Mouse (Mus musculus) embryonic facial prominence, embryonic 11.5 days (tissue): ENCODE measurements around the gene Bhlhe40. TPM values are rescaled to one million over a fixed set of nuclear protein-coding genes. Genes with fewer than 3 reads are reported as not detected.

Experiments
- ATAC-seq: fragments of 200-750 bp; cut with Nextera tagmentation; replicated peaks from 2 replicates; pipeline ENCODE4 v1.8.0; 2017; ENCODE audit warnings: low read depth; ENCODE audit not compliant: insufficient number of reproducible peaks, low FRiP score, low TSS enrichment
- DNase-seq: peaks from one replicate; pipeline ENCODE4 v3.0.0-alpha.2; 2015; ENCODE audit warnings: low spot score
- H3K27ac ChIP-seq: fragments of 300-500 bp; sonication (generic); replicated peaks from 2 replicates; pipeline ENCODE4 v1.5.1; 2014; ENCODE audit warnings: mild to moderate bottlenecking, low read depth, low read length, control low read depth
- H3K27me3 ChIP-seq: fragments of 300-500 bp; sonication (generic); 2 replicates; pipeline ENCODE4 v1.6.1; 2014; ENCODE audit warnings: mild to moderate bottlenecking, low read length, moderate library complexity, mixed read lengths; ENCODE audit not compliant: control insufficient read depth, insufficient read depth
- H3K36me3 ChIP-seq: fragments of 300-500 bp; sonication (generic); replicated peaks from 2 replicates; pipeline ENCODE4 v1.6.1; 2014; ENCODE audit warnings: low read depth, mild to moderate bottlenecking, low read length, moderate library complexity, mixed read lengths; ENCODE audit not compliant: control insufficient read depth, insufficient read depth
- H3K4me1 ChIP-seq: fragments of 300-500 bp; sonication (generic); 2 replicates; pipeline ENCODE4 v1.6.1; 2014; ENCODE audit warnings: low read length, mixed read lengths; ENCODE audit not compliant: control insufficient read depth, insufficient read depth
- H3K4me2 ChIP-seq: fragments of 300-500 bp; sonication (generic); 2 replicates; pipeline ENCODE4 v1.6.1; 2014; ENCODE audit warnings: low read depth, mild to moderate bottlenecking, control low read depth, low read length, moderate library complexity
- H3K4me3 ChIP-seq: fragments of 300-500 bp; sonication (generic); 2 replicates; pipeline ENCODE4 v1.5.1; 2014; ENCODE audit warnings: low read depth, low read length, control low read depth
- H3K9ac ChIP-seq: fragments of 300-500 bp; sonication (generic); replicated peaks from 2 replicates; pipeline ENCODE4 v1.6.1; 2014; ENCODE audit warnings: mild to moderate bottlenecking, control low read depth, low read length
- H3K9me3 ChIP-seq: fragments of 300-500 bp; sonication (generic); replicated peaks from 2 replicates; pipeline ENCODE4 v1.6.1; 2016; ENCODE audit warnings: mild to moderate bottlenecking, low read length, inconsistent platforms, mixed read lengths; ENCODE audit not compliant: control insufficient read depth
- WGBS: fragments of 180-500 bp; shearing (Covaris S2); extraction: QIAGEN DNeasy Blood & Tissue Kit; methylation state at CpG from one replicate; pipeline ENCODE4 v1.1.7; 2014; 5-methylcytosine and 5-hydroxymethylcytosine counted together
- polyA plus RNA-seq: library from polyadenylated mRNA; unstranded; fragments of >200 nt; fragmentation: Nextera tagmentation; extraction: Ambion mirVana; gene quantifications from 2 replicates; pipeline ENCODE4 v1.2.1, GENCODE M21; 2014

Bhlhe40 gene
- polyA plus RNA-seq, result 1.5 and 1.6 TPM in 2 replicates

DNA sequence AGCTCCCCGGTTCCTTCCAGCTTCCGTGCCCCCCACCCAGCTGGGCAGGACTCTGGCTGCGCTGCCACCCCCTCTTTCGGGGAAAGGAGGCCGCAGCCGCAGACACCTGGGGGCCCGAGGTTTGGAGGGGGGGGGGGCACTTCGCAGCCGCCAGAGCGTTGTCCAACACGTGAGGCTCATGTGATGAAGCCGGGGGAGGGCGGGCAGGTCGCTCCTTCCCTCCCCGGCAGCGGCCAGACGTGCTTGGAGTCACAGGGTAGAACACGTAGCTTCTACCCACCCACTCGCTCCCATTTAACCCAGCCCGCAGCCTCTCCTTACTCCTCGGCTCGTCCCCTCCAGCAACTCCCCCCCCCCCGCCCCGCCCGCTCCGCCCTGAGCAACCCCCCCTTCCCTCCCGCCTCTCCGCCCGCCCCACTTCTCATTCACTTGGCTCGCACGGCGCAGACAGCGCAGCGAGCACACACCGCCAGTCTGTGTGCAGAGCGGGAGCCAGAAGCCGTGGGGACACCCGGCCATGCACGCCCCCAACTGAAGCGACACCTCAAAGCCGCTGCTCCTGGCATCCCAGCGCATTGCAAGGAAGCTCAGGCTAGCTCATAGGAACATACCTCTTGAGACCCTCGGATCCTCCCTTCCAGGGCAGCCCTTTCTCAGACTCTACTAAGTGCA lies at the start of gene Bhlhe40:
Bhlhe40 (plus strand) TSS at position 424 of the 672 bp plus-strand sequence.
- H3K4me1 ChIP-seq, result no peaks in the 10 kb centered on the region
- 2% methylated on average over 22 of the region's 43 CpGs for WGBS
- peak within 1 kb of the TSS; percentile 44; the same call in 1 of the 2 replicates for H3K27ac ChIP-seq
- peak within 1 kb of the TSS; percentile 100 for H3K4me2 ChIP-seq
- no peaks in the 10 kb centered on the region for H3K36me3 ChIP-seq
- no peaks in the 10 kb centered on the region; the same call in 1 of the 2 replicates for H3K27me3 ChIP-seq
- ATAC-seq, result peak; percentile 69
- H3K9me3 ChIP-seq, result no peaks in the 10 kb centered on the region
- peak within 1 kb of the TSS; percentile 61 for H3K9ac ChIP-seq
- peak within 1 kb of the TSS; percentile 51 for H3K4me3 ChIP-seq
- peak; percentile 69 for DNase-seq

DNA sequence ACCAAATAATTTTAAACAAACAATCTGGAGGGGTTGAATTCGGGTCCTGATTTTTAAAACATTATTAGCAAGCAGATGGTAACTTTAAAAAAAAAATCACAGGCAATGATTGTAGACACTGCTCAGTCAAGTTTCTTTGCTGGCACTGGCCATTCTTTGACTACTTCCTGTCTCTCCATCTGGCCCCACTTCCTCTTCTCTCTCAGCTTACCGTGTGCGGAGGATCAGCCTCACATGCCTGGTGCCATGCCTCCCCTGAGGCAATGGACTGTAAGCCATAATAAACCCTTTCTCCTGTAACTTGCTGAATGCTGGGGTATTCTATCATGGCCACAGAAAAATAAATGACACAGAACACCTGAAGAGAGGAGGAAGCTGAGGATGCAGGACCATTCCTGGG lies 48.8 kb upstream of the Bhlhe40 start:
- Histone ChIP-seq H3K4me3 (no peak overlapping the region), H3K4me2 (no peak overlapping the region), H3K36me3 (no peaks in the 10 kb centered on the region), H3K27me3 (no peaks in the 10 kb centered on the region), H3K9ac (no peak overlapping the region), H3K9me3 (no peaks in the 10 kb centered on the region), H3K27ac (no peak overlapping the region), H3K4me1 (no peaks in the 10 kb centered on the region)
- ATAC-seq (no peak), DNase-seq (no peak)
- WGBS, result 38% methylated on average over 3 of the region's 3 CpGs

DNA sequence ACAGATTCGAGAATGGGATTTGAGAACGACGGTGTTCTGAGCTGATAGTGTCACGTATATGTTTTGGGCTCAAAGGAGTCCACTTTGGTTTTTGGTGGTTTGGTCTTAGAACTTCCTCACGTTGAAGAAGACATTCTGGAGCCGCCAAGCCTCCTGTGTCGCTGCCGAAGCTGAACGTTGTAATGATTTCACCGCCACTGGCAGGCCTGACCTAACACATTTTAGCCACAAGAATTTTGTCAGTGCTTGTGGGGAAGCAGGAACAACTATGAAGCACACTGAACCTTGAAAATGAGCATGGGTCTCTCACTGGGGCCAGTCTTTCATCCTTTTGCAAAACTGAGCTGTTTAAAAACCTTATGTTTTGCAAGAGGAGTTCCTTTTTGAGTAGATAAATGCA lies 42.4 kb upstream of the Bhlhe40 start:
- Histone ChIP-seq H3K9me3 (no peaks in the 10 kb centered on the region), H3K27ac (no peak overlapping the region), H3K4me3 (no peak overlapping the region), H3K4me1 (no peaks in the 10 kb centered on the region), H3K9ac (no peak overlapping the region), H3K4me2 (no peak overlapping the region), H3K27me3 (no peaks in the 10 kb centered on the region), H3K36me3 (no peaks in the 10 kb centered on the region)
- no peak for ATAC-seq
- no peak for DNase-seq
- WGBS, result 91% methylated on average over 10 of the region's 10 CpGs

DNA sequence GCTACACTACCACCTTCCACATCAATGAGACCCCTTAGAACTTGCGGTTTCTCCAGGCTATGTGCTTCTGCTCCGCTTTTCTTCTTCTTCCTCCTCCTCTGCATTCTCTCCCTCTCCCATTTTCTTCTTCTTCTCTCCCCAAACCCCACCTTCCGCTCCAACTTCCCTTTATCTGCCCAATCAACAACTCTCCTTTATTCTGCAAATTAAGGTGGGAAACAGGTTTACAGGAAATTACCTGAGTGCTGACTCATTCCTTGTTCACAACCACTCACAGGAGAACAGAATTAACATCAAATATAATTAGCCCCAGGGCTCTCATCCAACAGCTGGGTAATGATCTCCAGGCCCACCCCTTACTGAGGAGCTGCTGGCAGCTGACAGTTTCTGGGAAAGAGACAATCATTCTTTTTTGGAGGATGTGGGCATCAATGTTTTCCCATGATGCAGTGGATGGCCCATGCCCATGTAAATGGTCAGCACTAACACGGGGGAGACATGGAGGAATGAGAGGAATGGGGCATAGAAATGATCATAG lies 37.3 kb upstream of the Bhlhe40 start:
- Histone ChIP-seq H3K4me3 (no peak overlapping the region), H3K4me1 (no peaks in the 10 kb centered on the region), H3K27me3 (no peaks in the 10 kb centered on the region), H3K36me3 (no peaks in the 10 kb centered on the region), H3K9me3 (no peaks in the 10 kb centered on the region), H3K27ac (no peak overlapping the region), H3K4me2 (no peak overlapping the region), H3K9ac (no peak overlapping the region)
- no peak for ATAC-seq
- DNase-seq, result no peak
- WGBS, result 92% methylated on average over 4 of the region's 4 CpGs

DNA sequence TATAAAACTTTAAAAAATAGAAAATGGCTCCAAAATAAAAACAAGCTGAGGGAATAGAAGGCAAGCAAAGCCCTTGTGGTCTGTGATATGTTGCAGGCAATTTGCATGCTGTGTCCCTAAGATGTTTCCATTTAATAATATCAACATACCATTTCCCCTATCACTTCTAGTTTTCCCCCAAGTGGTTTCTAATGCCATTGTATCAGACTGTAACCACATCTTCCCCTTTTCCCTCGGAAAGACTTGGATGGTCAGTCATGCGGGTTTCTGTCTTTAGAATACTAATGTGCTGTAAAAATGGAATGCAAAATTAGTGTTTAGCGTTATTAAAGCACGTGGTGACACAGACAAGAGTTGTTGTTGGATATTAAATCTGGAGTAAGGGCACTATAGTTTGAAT lies 35.5 kb upstream of the Bhlhe40 start:
- no peak overlapping the region for H3K4me3 ChIP-seq
- ATAC-seq (no peak), DNase-seq (no peak)
- H3K4me1 ChIP-seq, result no peaks in the 10 kb centered on the region
- no peak overlapping the region for H3K4me2 ChIP-seq
- no peaks in the 10 kb centered on the region for H3K36me3 ChIP-seq
- WGBS, result 85% methylated on average over 4 of the region's 4 CpGs
- H3K27me3 ChIP-seq, result no peaks in the 10 kb centered on the region
- no peak overlapping the region for H3K27ac ChIP-seq
- no peaks in the 10 kb centered on the region for H3K9me3 ChIP-seq
- no peak overlapping the region for H3K9ac ChIP-seq

DNA sequence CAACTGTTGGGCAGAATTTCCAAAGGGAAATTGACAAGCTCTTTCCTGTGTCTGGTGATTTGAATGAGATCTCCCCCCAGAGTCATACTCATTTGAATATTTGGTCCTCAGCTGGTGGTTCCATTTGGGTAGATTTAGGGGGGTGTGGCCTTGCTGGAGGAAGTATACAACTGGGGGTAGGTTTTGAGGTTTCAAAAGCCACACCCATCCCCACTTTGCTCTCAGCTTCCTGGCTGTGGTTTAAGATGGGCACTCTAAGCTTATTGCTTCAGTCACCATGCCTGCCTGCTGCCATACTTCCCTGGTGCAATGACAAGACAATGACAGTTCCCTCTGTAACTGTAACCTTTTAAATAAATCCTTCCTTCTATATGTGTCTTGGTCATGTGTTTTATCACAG lies 29.7 kb upstream of the Bhlhe40 start:
- ATAC-seq, result no peak
- H3K4me2 ChIP-seq, result no peak overlapping the region
- no peak overlapping the region for H3K4me3 ChIP-seq
- H3K27ac ChIP-seq, result no peak overlapping the region
- no peaks in the 10 kb centered on the region for H3K36me3 ChIP-seq
- DNase-seq, result no peak
- H3K4me1 ChIP-seq, result no peaks in the 10 kb centered on the region
- no peak overlapping the region for H3K9ac ChIP-seq
- no peaks in the 10 kb centered on the region for H3K27me3 ChIP-seq
- no peaks in the 10 kb centered on the region for H3K9me3 ChIP-seq

DNA sequence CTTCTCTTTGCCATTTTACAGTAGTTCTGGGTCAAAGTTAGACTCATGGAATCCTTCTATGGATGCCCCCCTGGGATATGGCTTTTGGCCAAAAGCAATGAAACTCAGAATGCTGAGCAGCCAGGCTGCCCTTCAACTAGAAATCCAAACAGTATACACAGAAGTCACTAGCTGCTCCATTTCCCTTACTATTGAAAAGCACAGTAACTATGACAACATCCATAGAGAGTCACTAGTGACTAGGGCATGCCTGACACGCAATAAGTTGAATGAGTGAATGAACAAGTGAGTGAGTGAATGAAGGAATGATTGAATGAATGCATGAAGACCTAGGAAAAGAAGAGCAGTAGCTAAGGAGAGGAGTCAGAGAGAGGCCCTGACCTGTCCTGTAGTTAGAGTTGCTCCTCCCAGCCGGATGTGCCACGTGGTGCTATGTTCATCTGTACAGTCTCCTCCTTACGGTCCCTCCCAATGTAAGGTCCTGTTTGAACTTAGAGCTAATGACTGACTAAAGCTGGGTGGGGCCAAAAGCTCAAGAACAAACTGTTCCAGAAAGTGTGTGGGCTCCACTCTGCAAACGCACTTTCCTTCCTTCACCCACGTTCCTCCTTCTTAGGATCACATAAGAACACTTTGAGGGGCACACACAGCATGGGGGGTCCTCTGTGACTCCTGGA lies 22.1 kb upstream of the Bhlhe40 start:
- no peak overlapping the region for H3K27ac ChIP-seq
- no peak; the same call in 1 of the 2 replicates for ATAC-seq
- H3K4me3 ChIP-seq, result no peak overlapping the region
- WGBS, result 85% methylated on average over 6 of the region's 6 CpGs
- H3K4me2 ChIP-seq, result no peak overlapping the region
- no peak for DNase-seq
- no peaks in the 10 kb centered on the region for H3K4me1 ChIP-seq
- H3K9me3 ChIP-seq, result no peaks in the 10 kb centered on the region
- H3K9ac ChIP-seq, result no peak overlapping the region
- H3K27me3 ChIP-seq, result no peaks in the 10 kb centered on the region
- no peaks in the 10 kb centered on the region for H3K36me3 ChIP-seq

DNA sequence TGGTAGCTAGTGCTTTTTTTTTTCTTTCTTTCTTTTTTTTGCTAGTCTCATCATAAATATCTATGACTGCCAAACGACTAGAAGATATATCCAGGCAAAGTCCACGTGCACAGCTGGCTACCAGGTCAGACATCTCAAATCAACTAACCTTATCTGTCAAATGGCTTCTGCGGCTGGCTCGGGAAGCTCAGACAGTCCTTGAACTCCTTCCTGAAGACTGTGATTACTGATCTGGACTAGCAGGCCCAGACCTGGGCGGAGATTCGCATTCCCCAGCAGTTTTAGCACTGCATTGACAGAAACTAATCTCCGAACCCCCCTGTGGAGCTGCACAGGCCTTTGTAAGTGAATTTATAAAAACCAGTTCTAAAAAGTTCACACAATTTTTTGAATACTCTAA lies 18.4 kb upstream of the Bhlhe40 start:
- 81% methylated on average over 7 of the region's 7 CpGs for WGBS
- ATAC-seq (no peak), DNase-seq (no peak)
- Histone ChIP-seq H3K4me1 (no peaks in the 10 kb centered on the region), H3K9ac (no peak overlapping the region), H3K4me2 (no peak overlapping the region), H3K4me3 (no peak overlapping the region), H3K36me3 (no peaks in the 10 kb centered on the region), H3K27me3 (no peaks in the 10 kb centered on the region), H3K9me3 (no peaks in the 10 kb centered on the region), H3K27ac (no peak overlapping the region)
